Mouse (Mus musculus) heart, adult 2 months (tissue): ENCODE data around the gene Apol7a.
"Not testable (repeated sequence)": the region's sequence is repeated elsewhere in the genome, so short reads cannot be mapped to it uniquely, and the experiment has no call there.

Experiments
- CTCF ChIP-seq: fragments of 200-600 bp; IDR thresholded peaks from 2 replicates; pipeline ENCODE4 v1.8.1; 2022; ENCODE audit warnings: antibody characterized with exemption, mild to moderate bottlenecking, moderate library complexity
- EP300 ChIP-seq: fragments of 200-500 bp; IDR thresholded peaks from 2 replicates; pipeline ENCODE4 v1.6.1; 2011; ENCODE audit warnings: low read depth, low read length, control low read depth; ENCODE audit not compliant: insufficient read depth
- POLR2A ChIP-seq: fragments of 200-500 bp; IDR thresholded peaks from 2 replicates; pipeline ENCODE4 v1.6.1; 2011; ENCODE audit warnings: mild to moderate bottlenecking, low read depth, low read length, control low read depth; ENCODE audit not compliant: insufficient read depth

DNA sequence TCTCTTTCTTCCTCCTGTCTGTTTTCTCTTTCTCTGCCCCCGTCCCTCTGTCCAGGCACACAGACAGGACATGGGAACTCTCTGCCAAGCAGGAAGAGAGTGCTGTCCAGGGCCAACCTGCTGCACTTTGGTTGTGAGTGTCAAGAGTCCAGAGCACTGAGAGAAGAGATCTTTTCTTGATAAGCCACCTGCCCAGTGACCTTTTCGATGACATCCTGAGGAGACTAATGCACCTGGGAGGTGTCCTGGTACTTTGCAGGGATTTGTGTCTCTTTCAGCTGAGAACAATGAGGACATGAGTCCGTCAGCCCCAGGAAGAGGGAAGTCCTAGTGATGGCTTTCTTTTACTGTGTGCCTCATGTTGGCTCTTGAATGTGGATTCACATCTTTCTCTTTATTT is 5.1 kb downstream of the Apol7a start:
- not testable (repeated sequence) for TF ChIP-seq CTCF, EP300, POLR2A
